Mouse (Mus musculus): ENCODE results near the gene Slc38a9. TPM values are rescaled to one million over a fixed set of nuclear protein-coding genes. Genes with fewer than 3 reads are reported as not detected.

The Slc38a9 gene
- 9.9 TPM for polyA plus RNA-seq (2015; fragmentation: Illumina TruSeq; extraction: RNeasy Lipid Tissue Mini Kit (QIAGEN cat#74804); ENCODE audit: low read depth, low replicate concordance)

GRCm38 (mm10) chr13:112660574-112661381 lies at the start of gene Slc38a9:
Slc38a9 (plus strand) TSS chr13:112660751.

GRCm38 (mm10) chr13:112652205-112652604 lies 8.3 kb upstream of the Slc38a9 start, which contains the start of gene Ddx4:
Ddx4 (minus strand) TSS chr13:112652475.

Other genes starting within 250 kb of the Slc38a9 start
- gene Il6st, start 196.7 kb upstream of the Slc38a9 start, polyA plus RNA-seq (2015; fragmentation: Illumina TruSeq; extraction: RNeasy Lipid Tissue Mini Kit (QIAGEN cat#74804); ENCODE audit: low read depth, low replicate concordance) = 35.1 TPM
- not detected for gene Il31ra, start 66.4 kb upstream of the Slc38a9 start, polyA plus RNA-seq (2015; fragmentation: Illumina TruSeq; extraction: RNeasy Lipid Tissue Mini Kit (QIAGEN cat#74804); ENCODE audit: low read depth, low replicate concordance)
- 2.7 TPM for gene Ddx4, start 8.3 kb upstream of the Slc38a9 start, polyA plus RNA-seq (2015; fragmentation: Illumina TruSeq; extraction: RNeasy Lipid Tissue Mini Kit (QIAGEN cat#74804); ENCODE audit: low read depth, low replicate concordance)
- gene Plpp1, start 140.0 kb downstream of the Slc38a9 start, polyA plus RNA-seq (2015; fragmentation: Illumina TruSeq; extraction: RNeasy Lipid Tissue Mini Kit (QIAGEN cat#74804); ENCODE audit: low read depth, low replicate concordance) = 39.2 TPM